9 mouse cellular contexts compared by ENCODE assay signal in the genomic region with DNA sequence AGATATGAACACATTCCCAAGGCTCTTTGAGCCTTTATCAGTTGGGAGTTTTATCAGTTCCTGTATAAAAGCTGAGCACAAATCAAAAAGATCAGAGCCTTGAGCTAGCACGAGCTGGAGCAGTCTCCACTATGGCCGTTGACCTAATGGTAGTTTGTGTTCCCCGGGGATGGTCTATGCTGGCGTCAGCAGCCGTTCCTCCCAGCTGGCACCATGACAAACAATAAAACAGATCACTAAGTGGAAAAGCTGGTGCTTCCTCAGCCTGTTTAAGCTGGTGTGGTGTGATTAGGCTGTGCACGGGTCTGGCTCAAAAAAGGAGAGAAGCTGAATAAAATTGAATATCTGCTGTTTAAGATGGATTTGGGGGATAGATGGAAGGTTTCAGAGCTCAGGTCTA.
DNase-seq lines count a peak whose midpoint lies in the region; ATAC-seq lines count a peak whose summit lies in the region.
"Had no signal": no experiment of that assay in that cellular context is flagged by ENCODE, and none has a peak within 500 bp of the region (broad histone marks: within the 10 kb centered on the region; RNA-seq: fewer than 3 reads in every experiment).

No protein-coding gene starts in this region.

- no peak overlapping the region for H3K4me3 ChIP-seq in hindbrain, embryonic 15.5 days

- no peak overlapping the region for H3K9ac ChIP-seq in hindbrain, embryonic 15.5 days
- H3K9ac ChIP-seq: liver, embryonic 14.5 days had no signal

- H3K4me1 ChIP-seq in hindbrain, embryonic 15.5 days (replicated peaks) = peaks cover 11% of the 10 kb centered on the region

- ATAC-seq in hindbrain, embryonic 15.5 days (ENCODE audit: low FRiP score, low read depth) = peak; percentile 41; the same call in 1 of the 2 replicates
- ATAC-seq in granulocyte monocyte progenitor cell, adult 5-6 weeks (replicated peaks; ENCODE audit: poor library complexity, severe bottlenecking) = no peak

- peak overlapping the region; percentile 36 for H3K27ac ChIP-seq in hindbrain, embryonic 15.5 days (replicated peaks)
- H3K27ac ChIP-seq: liver, embryonic 14.5 days had no signal

- peak; percentile 22 for DNase-seq in gastrocnemius, postnatal 10 days
- DNase-seq in gastrocnemius, postnatal 25 days = no peak
- DNase-seq in adrenal gland, adult 8-10 months = peak; percentile 17
- peak; percentile 43 for DNase-seq in mesoderm, embryonic 11.5 days (ENCODE audit: low read depth, low spot score)
- DNase-seq in thymus, postnatal 36 days = no peak
- DNase-seq in frontal cortex, postnatal 25 days (ENCODE audit: low spot score in 2 of 2) = no peak

- H3K4me2 ChIP-seq in hindbrain, embryonic 15.5 days = no peak overlapping the region

- 24% methylated on average over 6 of the region's 6 CpGs for WGBS in hindbrain, embryonic 15.5 days

- H3K27me3 ChIP-seq in hindbrain, embryonic 15.5 days = no peaks in the 10 kb centered on the region

- H3K36me3 ChIP-seq in hindbrain, embryonic 15.5 days = no peaks in the 10 kb centered on the region

- H3K9me3 ChIP-seq in hindbrain, embryonic 15.5 days = no peaks in the 10 kb centered on the region

Comparison
In these comparisons a context has a peak if more than half of its experiments do, and no peak if none do; other contexts are left out.
1. DNase-seq: peak in gastrocnemius, postnatal 10 days (single experiment), adrenal gland, adult 8-10 months (single experiment) and mesoderm, embryonic 11.5 days (single experiment); none in gastrocnemius, postnatal 25 days (single experiment), thymus, postnatal 36 days (0 of 2) and frontal cortex, postnatal 25 days (0 of 2).